ENCODE assay signal across 25 mouse cellular contexts in the genomic region with DNA sequence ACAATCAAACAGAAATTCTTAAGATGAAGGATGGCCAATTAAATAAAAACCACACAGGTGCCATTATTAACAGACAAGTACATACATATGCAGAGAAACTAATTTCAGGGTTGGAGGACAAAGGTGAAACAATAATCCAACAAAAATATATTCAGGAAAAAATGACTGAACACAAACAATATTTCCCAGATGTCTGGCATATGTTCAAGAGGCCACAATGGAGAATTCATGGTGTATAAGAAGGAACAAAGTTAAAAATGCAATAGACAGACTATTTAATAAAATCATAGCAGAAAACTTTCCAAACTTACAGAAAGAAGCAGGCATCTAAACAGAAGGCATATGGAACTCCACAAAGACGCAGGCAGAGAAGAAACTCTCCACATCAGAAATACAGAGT. TPM values are rescaled to one million over a fixed set of nuclear protein-coding genes. Genes with fewer than 3 reads are reported as not detected.
DNase-seq lines count a peak whose midpoint lies in the region; ATAC-seq and TF ChIP-seq lines count a peak whose summit lies in the region.
"Had no signal": no experiment of that assay in that cellular context is flagged by ENCODE, and none has a peak within 500 bp of the region (broad histone marks: within the 10 kb centered on the region; RNA-seq: fewer than 3 reads in every experiment).

No protein-coding gene starts in this region.

- TF ChIP-seq POLR2A in limb, embryonic 14.5 days (IDR thresholded peaks at IDR 0.05; ENCODE audit: borderline replicate concordance, extremely low read depth, insufficient read depth, insufficient read length) = no peak

- no peaks in the 10 kb centered on the region for H3K4me1 ChIP-seq in limb, embryonic 13.5 days
- H3K4me1 ChIP-seq in limb, embryonic 10.5 days = no peaks in the 10 kb centered on the region
- no peaks in the 10 kb centered on the region for H3K4me1 ChIP-seq in embryonic facial prominence, embryonic 13.5 days
- no peaks in the 10 kb centered on the region for H3K4me1 ChIP-seq in limb, embryonic 14.5 days (ENCODE audit: control insufficient read depth, insufficient read depth, low read length)
- H3K4me1 ChIP-seq: heart, embryonic 10.5 days; heart, embryonic 13.5 days; hindbrain, embryonic 15.5 days had no signal

- no peak for DNase-seq in limb, embryonic 10.5 days (ENCODE audit: low spot score)
- DNase-seq in limb, embryonic 14.5 days (ENCODE audit: low spot score) = peak; percentile 71
- no peak for DNase-seq in cerebellum, postnatal 4 days (ENCODE audit: low spot score in 2 of 2)
- DNase-seq in B cell, adult 2 months = no peak
- DNase-seq in spleen, adult 18-20 months = no peak
- DNase-seq: adrenal gland, adult 2 months; adrenal gland, postnatal 14 days; cerebellum, adult 11 months; cerebellum, adult 2 months; cerebellum, adult 9-11 months; cerebellum, postnatal 25 days; embryo, embryonic 11 days; forebrain, postnatal 0 days; gastrocnemius, postnatal 25 days; heart, adult 2 months; heart, postnatal 14 days had no signal

- H3K27ac ChIP-seq in limb, embryonic 13.5 days = peak overlapping the region; percentile 48; the same call in 1 of the 2 replicates
- no peak overlapping the region for H3K27ac ChIP-seq in limb, embryonic 10.5 days
- H3K27ac ChIP-seq in embryonic facial prominence, embryonic 13.5 days = peak overlapping the region; percentile 84
- H3K27ac ChIP-seq in limb, embryonic 14.5 days (replicated peaks; ENCODE audit: low read depth, low read length) = peak overlapping the region; percentile 70
- H3K27ac ChIP-seq: heart, adult 2 months; heart, embryonic 10.5 days; heart, embryonic 13.5 days; hindbrain, embryonic 12.5 days; hindbrain, embryonic 15.5 days had no signal

- 76% methylated on average over 1 of the region's 1 CpGs for WGBS in limb, embryonic 13.5 days
- WGBS in limb, embryonic 10.5 days = 85% methylated on average over 1 of the region's 1 CpGs
- 57% methylated on average over 1 of the region's 1 CpGs for WGBS in embryonic facial prominence, embryonic 13.5 days
- 64% methylated on average over 1 of the region's 1 CpGs for WGBS in limb, embryonic 14.5 days

- H3K4me2 ChIP-seq in limb, embryonic 13.5 days (replicated peaks) = no peak overlapping the region
- no peak overlapping the region for H3K4me2 ChIP-seq in embryonic facial prominence, embryonic 13.5 days
- H3K4me2 ChIP-seq in limb, embryonic 14.5 days (replicated peaks; ENCODE audit: low read depth, low read length, severe bottlenecking) = no peak overlapping the region
- H3K4me2 ChIP-seq: heart, embryonic 13.5 days; hindbrain, embryonic 12.5 days; hindbrain, embryonic 15.5 days had no signal

- H3K4me3 ChIP-seq in limb, embryonic 13.5 days = no peak overlapping the region
- no peak overlapping the region for H3K4me3 ChIP-seq in limb, embryonic 10.5 days
- H3K4me3 ChIP-seq in embryonic facial prominence, embryonic 13.5 days = no peak overlapping the region
- H3K4me3 ChIP-seq in limb, embryonic 14.5 days (replicated peaks; ENCODE audit: low read length) = no peak overlapping the region
- H3K4me3 ChIP-seq: heart, adult 2 months; heart, embryonic 10.5 days; heart, embryonic 13.5 days; hindbrain, embryonic 12.5 days; hindbrain, embryonic 15.5 days had no signal

- 0 out of 2 replicates have a peak, but pooled peaks cover 5% of the 10 kb centered on the region for H3K36me3 ChIP-seq in limb, embryonic 13.5 days
- no peaks in the 10 kb centered on the region for H3K36me3 ChIP-seq in limb, embryonic 10.5 days
- no peaks in the 10 kb centered on the region; the same call in 1 of the 2 replicates for H3K36me3 ChIP-seq in embryonic facial prominence, embryonic 13.5 days
- H3K36me3 ChIP-seq in limb, embryonic 14.5 days (ENCODE audit: control insufficient read depth, insufficient read depth, low read length) = no peaks in the 10 kb centered on the region
- H3K36me3 ChIP-seq: heart, embryonic 10.5 days; heart, embryonic 13.5 days; hindbrain, embryonic 15.5 days had no signal

- H3K27me3 ChIP-seq in limb, embryonic 13.5 days = no peaks in the 10 kb centered on the region
- H3K27me3 ChIP-seq in limb, embryonic 10.5 days (ENCODE audit: low read depth, poor library complexity, severe bottlenecking) = no peaks in the 10 kb centered on the region
- no peaks in the 10 kb centered on the region for H3K27me3 ChIP-seq in embryonic facial prominence, embryonic 13.5 days
- H3K27me3 ChIP-seq in limb, embryonic 14.5 days (ENCODE audit: control insufficient read depth, insufficient read depth, low read length) = no peaks in the 10 kb centered on the region
- H3K27me3 ChIP-seq: heart, embryonic 13.5 days; hindbrain, embryonic 12.5 days; hindbrain, embryonic 15.5 days; Patski had no signal

- ATAC-seq in limb, embryonic 13.5 days (ENCODE audit: low FRiP score, low read depth) = no peak
- no peak for ATAC-seq in embryonic facial prominence, embryonic 13.5 days (ENCODE audit: insufficient number of reproducible peaks, insufficient read depth, low FRiP score, low TSS enrichment, low read depth)
- no peak for ATAC-seq in limb, embryonic 14.5 days (ENCODE audit: low FRiP score, low read depth)
- ATAC-seq: forebrain, embryonic 14.5 days; forebrain, postnatal 0 days; intestine, postnatal 0 days; Patski had no signal

- no peaks in the 10 kb centered on the region for H3K9me3 ChIP-seq in limb, embryonic 13.5 days
- H3K9me3 ChIP-seq in limb, embryonic 10.5 days (replicated peaks) = no peaks in the 10 kb centered on the region
- no peaks in the 10 kb centered on the region for H3K9me3 ChIP-seq in embryonic facial prominence, embryonic 13.5 days
- H3K9me3 ChIP-seq in limb, embryonic 14.5 days (ENCODE audit: control insufficient read depth, low read length) = no peaks in the 10 kb centered on the region
- H3K9me3 ChIP-seq: heart, embryonic 10.5 days; heart, embryonic 13.5 days; hindbrain, embryonic 12.5 days; hindbrain, embryonic 15.5 days had no signal

- H3K9ac ChIP-seq in limb, embryonic 13.5 days = no peak overlapping the region
- no peak overlapping the region for H3K9ac ChIP-seq in embryonic facial prominence, embryonic 13.5 days
- no peak overlapping the region for H3K9ac ChIP-seq in limb, embryonic 14.5 days (ENCODE audit: low read depth, low read length, severe bottlenecking)
- H3K9ac ChIP-seq: forebrain, postnatal 0 days; heart, embryonic 13.5 days; hindbrain, embryonic 12.5 days; hindbrain, embryonic 15.5 days had no signal

RNA-seq across cellular contexts. Expression of gene Ccdc173, which starts 24.7 kb away (rescaled TPM):
- 1.9 and 2.3 TPM in 2 replicates for polyA plus RNA-seq in limb, embryonic 13.5 days (2015; fragmentation: Nextera tagmentation; extraction: Ambion mirVana)
- polyA plus RNA-seq in limb, embryonic 10.5 days (2016; fragmentation: Nextera tagmentation; extraction: Ambion mirVana) = 1.3 and 2.1 TPM in 2 replicates
- 3.3 and 3.6 TPM in 2 replicates for polyA plus RNA-seq in embryonic facial prominence, embryonic 13.5 days (2015; fragmentation: Nextera tagmentation; extraction: Ambion mirVana)
- 1.1 and 2.5 TPM in 2 replicates for polyA plus RNA-seq in limb, embryonic 14.5 days (2012; rRNA removed)
- polyA plus RNA-seq in limb, embryonic 14.5 days (2014; fragmentation: Nextera tagmentation; extraction: Ambion mirVana) = 2.0 and 2.1 TPM in 2 replicates
- polyA plus RNA-seq: adrenal gland, adult 2 months had no signal

RNA-seq across cellular contexts. Expression of gene Phospho2, which starts 24.7 kb away (rescaled TPM):
- 22.2 and 25.2 TPM in 2 replicates for polyA plus RNA-seq in limb, embryonic 13.5 days (2015; fragmentation: Nextera tagmentation; extraction: Ambion mirVana)
- 22.0 and 27.1 TPM in 2 replicates for polyA plus RNA-seq in limb, embryonic 10.5 days (2016; fragmentation: Nextera tagmentation; extraction: Ambion mirVana)
- 25.4 and 25.6 TPM in 2 replicates for polyA plus RNA-seq in embryonic facial prominence, embryonic 13.5 days (2015; fragmentation: Nextera tagmentation; extraction: Ambion mirVana)
- 27.5 and 30.9 TPM in 2 replicates for polyA plus RNA-seq in limb, embryonic 14.5 days (2012; rRNA removed)
- 24.6 and 28.5 TPM in 2 replicates for polyA plus RNA-seq in limb, embryonic 14.5 days (2014; fragmentation: Nextera tagmentation; extraction: Ambion mirVana)

RNA-seq across cellular contexts. Expression of gene Ppig, which starts 42.4 kb away (rescaled TPM):
- polyA plus RNA-seq in limb, embryonic 13.5 days (2015; fragmentation: Nextera tagmentation; extraction: Ambion mirVana) = 169 and 174 TPM in 2 replicates
- 109 and 135 TPM in 2 replicates for polyA plus RNA-seq in limb, embryonic 10.5 days (2016; fragmentation: Nextera tagmentation; extraction: Ambion mirVana)
- polyA plus RNA-seq in embryonic facial prominence, embryonic 13.5 days (2015; fragmentation: Nextera tagmentation; extraction: Ambion mirVana) = 179 and 195 TPM in 2 replicates
- 14.2 and 25.3 TPM in 2 replicates for polyA plus RNA-seq in limb, embryonic 14.5 days (2012; rRNA removed)
- polyA plus RNA-seq in limb, embryonic 14.5 days (2014; fragmentation: Nextera tagmentation; extraction: Ambion mirVana) = 118 and 120 TPM in 2 replicates

RNA-seq across cellular contexts. Expression of gene Fastkd1, which starts 51.4 kb away (rescaled TPM):
- polyA plus RNA-seq in limb, embryonic 13.5 days (2015; fragmentation: Nextera tagmentation; extraction: Ambion mirVana) = 10.3 and 12.1 TPM in 2 replicates
- polyA plus RNA-seq in limb, embryonic 10.5 days (2016; fragmentation: Nextera tagmentation; extraction: Ambion mirVana) = 15.0 and 15.9 TPM in 2 replicates
- 11.2 and 12.6 TPM in 2 replicates for polyA plus RNA-seq in embryonic facial prominence, embryonic 13.5 days (2015; fragmentation: Nextera tagmentation; extraction: Ambion mirVana)
- 12.8 and 13.0 TPM in 2 replicates for polyA plus RNA-seq in limb, embryonic 14.5 days (2012; rRNA removed)
- 12.3 and 15.0 TPM in 2 replicates for polyA plus RNA-seq in limb, embryonic 14.5 days (2014; fragmentation: Nextera tagmentation; extraction: Ambion mirVana)

RNA-seq across cellular contexts. Expression of gene Klhl23, which starts 57.0 kb away (rescaled TPM):
- polyA plus RNA-seq in limb, embryonic 13.5 days (2015; fragmentation: Nextera tagmentation; extraction: Ambion mirVana) = 29.2 and 31.6 TPM in 2 replicates
- polyA plus RNA-seq in limb, embryonic 10.5 days (2016; fragmentation: Nextera tagmentation; extraction: Ambion mirVana) = 24.8 and 30.8 TPM in 2 replicates
- 27.3 and 31.4 TPM in 2 replicates for polyA plus RNA-seq in embryonic facial prominence, embryonic 13.5 days (2015; fragmentation: Nextera tagmentation; extraction: Ambion mirVana)
- 18.6 and 21.2 TPM in 2 replicates for polyA plus RNA-seq in limb, embryonic 14.5 days (2012; rRNA removed)
- polyA plus RNA-seq in limb, embryonic 14.5 days (2014; fragmentation: Nextera tagmentation; extraction: Ambion mirVana) = 20.7 and 21.9 TPM in 2 replicates
